ENCODE assay signal across 11 mouse cellular contexts in genomic region chr13:32055321-32055720, GRCm38 (mm10).
DNase-seq lines count a peak whose midpoint lies in the region; ATAC-seq and TF ChIP-seq lines count a peak whose summit lies in the region.
"Had no signal": no experiment of that assay in that cellular context is flagged by ENCODE, and none has a peak within 500 bp of the region (broad histone marks: within the 10 kb centered on the region; RNA-seq: fewer than 3 reads in every experiment).

No protein-coding gene starts in this region.

- H3K4me1 ChIP-seq in forebrain, embryonic 11.5 days (replicated peaks; ENCODE audit: control insufficient read depth, insufficient read depth, low read length): no peaks in the 10 kb centered on the region; the same call in 1 of the 2 replicates
- peaks cover 12% of the 10 kb centered on the region for H3K4me1 ChIP-seq in forebrain, embryonic 10.5 days
- no peaks in the 10 kb centered on the region for H3K4me1 ChIP-seq in lung, adult 2 months (ENCODE audit: control insufficient read depth, insufficient read depth, low read length)
- H3K4me1 ChIP-seq in kidney, embryonic 16.5 days (ENCODE audit: insufficient read depth, low read length): peaks cover 6% of the 10 kb centered on the region; the same call in 1 of the 2 replicates

- H3K9ac ChIP-seq in forebrain, embryonic 11.5 days (ENCODE audit: low read length): no peak overlapping the region
- H3K9ac ChIP-seq in kidney, embryonic 16.5 days (replicated peaks; ENCODE audit: low read length): no peak overlapping the region
- H3K9ac ChIP-seq: liver, embryonic 14.5 days had no signal

- no peaks in the 10 kb centered on the region for H3K27me3 ChIP-seq in forebrain, embryonic 11.5 days (ENCODE audit: control insufficient read depth, insufficient read depth, low read length)
- peaks cover 6% of the 10 kb centered on the region; the same call in 1 of the 2 replicates for H3K27me3 ChIP-seq in forebrain, embryonic 10.5 days (ENCODE audit: poor library complexity, severe bottlenecking)
- no peaks in the 10 kb centered on the region for H3K27me3 ChIP-seq in kidney, embryonic 16.5 days (ENCODE audit: insufficient read depth, low read length)
- H3K27me3 ChIP-seq: Patski had no signal

- H3K36me3 ChIP-seq in forebrain, embryonic 11.5 days (ENCODE audit: control insufficient read depth, insufficient read depth, low read length): no peaks in the 10 kb centered on the region
- no peaks in the 10 kb centered on the region for H3K36me3 ChIP-seq in forebrain, embryonic 10.5 days (replicated peaks)
- no peaks in the 10 kb centered on the region for H3K36me3 ChIP-seq in kidney, embryonic 16.5 days (ENCODE audit: insufficient read depth, low read length)

- no peaks in the 10 kb centered on the region for H3K9me3 ChIP-seq in forebrain, embryonic 11.5 days (ENCODE audit: control insufficient read depth, low read length)
- H3K9me3 ChIP-seq in forebrain, embryonic 10.5 days: no peaks in the 10 kb centered on the region
- no peaks in the 10 kb centered on the region for H3K9me3 ChIP-seq in kidney, embryonic 16.5 days (ENCODE audit: low read length)

- H3K4me3 ChIP-seq in forebrain, embryonic 11.5 days (ENCODE audit: low read depth, low read length): no peak overlapping the region
- H3K4me3 ChIP-seq in forebrain, embryonic 10.5 days: no peak overlapping the region
- H3K4me3 ChIP-seq in lung, adult 2 months (replicated peaks; ENCODE audit: extremely low read depth, low read depth, low read length): no peak overlapping the region
- H3K4me3 ChIP-seq in kidney, embryonic 16.5 days (ENCODE audit: low read length): no peak overlapping the region

- no peak for DNase-seq in forebrain, embryonic 11.5 days (ENCODE audit: low spot score)
- DNase-seq in forebrain, embryonic 10.5 days (ENCODE audit: extremely low spot score, low spot score): no peak
- DNase-seq in lung, postnatal 10 days: peak; percentile 48
- DNase-seq in lung, adult 2 months: no peak
- DNase-seq in retina, embryonic 14.5 days (ENCODE audit: low spot score): peak; percentile 22
- DNase-seq in thymus, postnatal 36 days: no peak
- DNase-seq in adrenal gland, adult 8-10 months: no peak
- DNase-seq: cerebellum, adult 11 months had no signal

- TF ChIP-seq POLR2A in lung, adult 2 months (IDR thresholded peaks at IDR 0.05; ENCODE audit: borderline replicate concordance, extremely low read depth, low read depth, low read length): no peak

- TF ChIP-seq CTCF in lung, adult 2 months (IDR thresholded peaks at IDR 0.05; ENCODE audit: insufficient read depth, low read length): no peak

- no peak overlapping the region for H3K4me2 ChIP-seq in forebrain, embryonic 11.5 days (ENCODE audit: low read depth, low read length, severe bottlenecking)
- H3K4me2 ChIP-seq in kidney, embryonic 16.5 days (replicated peaks; ENCODE audit: low read depth, low read length): no peak overlapping the region

- H3K27ac ChIP-seq in forebrain, embryonic 11.5 days (ENCODE audit: low read depth, low read length): no peak overlapping the region
- no peak overlapping the region for H3K27ac ChIP-seq in forebrain, embryonic 10.5 days
- H3K27ac ChIP-seq in kidney, embryonic 16.5 days (ENCODE audit: low read length): no peak overlapping the region
- H3K27ac ChIP-seq: liver, embryonic 14.5 days had no signal

- ATAC-seq in forebrain, embryonic 11.5 days (replicated peaks; ENCODE audit: low FRiP score): 0 out of 2 replicates have a peak, but pooled peaks have one; percentile 30
- peak; percentile 94 for ATAC-seq in kidney, embryonic 16.5 days (ENCODE audit: low FRiP score, low TSS enrichment)
- ATAC-seq: Patski had no signal

- WGBS in forebrain, embryonic 11.5 days: 45% methylated on average over 6 of the region's 6 CpGs
- 53% methylated on average over 6 of the region's 6 CpGs for WGBS in forebrain, embryonic 10.5 days
- WGBS in lung, adult 2 months: 74% methylated on average over 6 of the region's 6 CpGs
- WGBS in kidney, embryonic 16.5 days: 20% methylated on average over 6 of the region's 6 CpGs

Comparison
In these comparisons a context has a peak if more than half of its experiments do, and no peak if none do; other contexts are left out.
1. DNase-seq: peak in lung, postnatal 10 days (single experiment) and retina, embryonic 14.5 days (single experiment); none in forebrain, embryonic 11.5 days (single experiment), forebrain, embryonic 10.5 days (single experiment), lung, adult 2 months (single experiment), thymus, postnatal 36 days (0 of 2) and adrenal gland, adult 8-10 months (single experiment).